Mouse (Mus musculus) heart, embryonic 10.5 days (tissue): ENCODE data around the gene Myof. TPM values are rescaled to one million over a fixed set of nuclear protein-coding genes. Genes with fewer than 3 reads are reported as not detected.

Experiments
- DNase-seq: peaks from one replicate; pipeline ENCODE4 v3.0.0-alpha.2; 2017; ENCODE audit warnings: low spot score
- H3K27ac ChIP-seq: fragments of 300-500 bp; sonication (generic); 2 replicates; pipeline ENCODE4 v1.5.1; 2016; ENCODE audit warnings: mild to moderate bottlenecking
- H3K27me3 ChIP-seq: fragments of 300-500 bp; sonication (generic); 2 replicates; pipeline ENCODE4 v1.6.1; 2016; ENCODE audit warnings: mild to moderate bottlenecking; ENCODE audit not compliant: poor library complexity, insufficient read depth, severe bottlenecking
- H3K36me3 ChIP-seq: fragments of 300-500 bp; sonication (generic); 2 replicates; pipeline ENCODE4 v1.6.1; 2016; ENCODE audit warnings: mild to moderate bottlenecking, moderate library complexity
- H3K4me1 ChIP-seq: fragments of 300-500 bp; sonication (generic); 2 replicates; pipeline ENCODE4 v1.6.1; 2016; ENCODE audit warnings: mild to moderate bottlenecking
- H3K4me3 ChIP-seq: fragments of 300-500 bp; sonication (generic); 2 replicates; pipeline ENCODE4 v1.5.1; 2016; ENCODE audit warnings: mild to moderate bottlenecking, moderate library complexity
- H3K9me3 ChIP-seq: fragments of 300-500 bp; sonication (generic); 2 replicates; pipeline ENCODE4 v1.6.1; 2016; ENCODE audit warnings: mild to moderate bottlenecking, moderate library complexity
- WGBS: fragments of 180-500 bp; shearing (Covaris S2); methylation state at CpG from one replicate; pipeline ENCODE4 v1.1.7; 2016; 5-methylcytosine and 5-hydroxymethylcytosine counted together
- polyA plus RNA-seq: library from polyadenylated mRNA; unstranded; fragments of >200 nt; fragmentation: Nextera tagmentation; extraction: Ambion mirVana; gene quantifications from 2 replicates; pipeline ENCODE4 v1.2.1, GENCODE M21; 2016

Myof gene
- polyA plus RNA-seq, 1 experiment from 2014 or later, result 4.6 TPM

GRCm38 (mm10) chr19:37988156-37988555 is 55.2 kb downstream of the Myof start:
- H3K9me3 ChIP-seq, result no peaks in the 10 kb centered on the region
- 79% methylated on average over 4 of the region's 4 CpGs for WGBS
- H3K36me3 ChIP-seq, result no peaks in the 10 kb centered on the region
- H3K4me3 ChIP-seq, result no peak overlapping the region
- no peaks in the 10 kb centered on the region for H3K27me3 ChIP-seq
- H3K27ac ChIP-seq, result no peak overlapping the region
- no peak for DNase-seq
- H3K4me1 ChIP-seq, result peaks cover 3% of the 10 kb centered on the region; the same call in 1 of the 2 replicates

GRCm38 (mm10) chr19:37985730-37986129 is 57.6 kb downstream of the Myof start:
- H3K36me3 ChIP-seq, result no peaks in the 10 kb centered on the region
- no peak for DNase-seq
- no peak overlapping the region for H3K27ac ChIP-seq
- no peak overlapping the region for H3K4me3 ChIP-seq
- WGBS, result 86% methylated on average over 16 of the region's 16 CpGs
- H3K27me3 ChIP-seq, result no peaks in the 10 kb centered on the region
- H3K9me3 ChIP-seq, result no peaks in the 10 kb centered on the region
- H3K4me1 ChIP-seq, result no peaks in the 10 kb centered on the region

GRCm38 (mm10) chr19:37975951-37976350 is 67.4 kb downstream of the Myof start:
- Histone ChIP-seq H3K4me1 (no peaks in the 10 kb centered on the region), H3K36me3 (no peaks in the 10 kb centered on the region), H3K9me3 (no peaks in the 10 kb centered on the region), H3K27ac (no peak overlapping the region), H3K27me3 (no peaks in the 10 kb centered on the region), H3K4me3 (no peak overlapping the region)
- no peak for DNase-seq
- 87% methylated on average over 5 of the region's 5 CpGs for WGBS

DNA sequence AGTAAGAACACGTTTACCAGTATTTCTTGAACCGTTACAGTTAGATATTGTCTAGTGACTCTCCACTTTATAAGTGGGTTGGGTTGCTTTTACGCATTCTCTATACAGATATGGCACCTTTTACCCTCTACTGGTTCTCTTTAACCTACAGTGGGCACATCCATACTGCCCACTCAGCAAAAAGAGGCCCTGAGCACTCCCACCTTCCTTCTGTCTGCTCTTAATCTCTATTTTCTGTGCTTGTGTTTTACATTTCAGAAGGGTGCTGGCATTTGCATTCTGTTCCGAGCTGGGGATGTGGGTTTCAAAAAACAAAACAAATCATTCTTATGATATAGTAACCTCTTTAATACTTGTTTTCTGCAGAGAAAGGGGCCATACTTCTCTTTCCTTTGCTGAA is 72.8 kb downstream of the Myof start:
- H3K27me3 ChIP-seq, result no peaks in the 10 kb centered on the region
- no peak overlapping the region for H3K27ac ChIP-seq
- H3K36me3 ChIP-seq, result no peaks in the 10 kb centered on the region
- no peak for DNase-seq
- WGBS, result 86% methylated on average over 4 of the region's 4 CpGs
- H3K9me3 ChIP-seq, result no peaks in the 10 kb centered on the region
- no peak overlapping the region for H3K4me3 ChIP-seq
- H3K4me1 ChIP-seq, result no peaks in the 10 kb centered on the region

GRCm38 (mm10) chr19:37970004-37970403 is 73.4 kb downstream of the Myof start:
- DNase-seq, result no peak
- no peaks in the 10 kb centered on the region for H3K9me3 ChIP-seq
- no peak overlapping the region for H3K4me3 ChIP-seq
- H3K4me1 ChIP-seq, result no peaks in the 10 kb centered on the region
- H3K27me3 ChIP-seq, result no peaks in the 10 kb centered on the region
- no peak overlapping the region for H3K27ac ChIP-seq
- 77% methylated on average over 5 of the region's 5 CpGs for WGBS
- H3K36me3 ChIP-seq, result no peaks in the 10 kb centered on the region

- DNase-seq, result no peak
- no peak overlapping the region for H3K4me3 ChIP-seq
- no peaks in the 10 kb centered on the region for H3K9me3 ChIP-seq
- H3K27ac ChIP-seq, result peak overlapping the region; percentile 42; the same call in 1 of the 2 replicates
- no peaks in the 10 kb centered on the region for H3K36me3 ChIP-seq
- H3K4me1 ChIP-seq, result no peaks in the 10 kb centered on the region
- H3K27me3 ChIP-seq, result no peaks in the 10 kb centered on the region
- WGBS, result 62% methylated on average over 4 of the region's 4 CpGs
These were observed 77.5 kb downstream of the Myof start for GRCm38 (mm10) chr19:37965828-37966227.

DNA sequence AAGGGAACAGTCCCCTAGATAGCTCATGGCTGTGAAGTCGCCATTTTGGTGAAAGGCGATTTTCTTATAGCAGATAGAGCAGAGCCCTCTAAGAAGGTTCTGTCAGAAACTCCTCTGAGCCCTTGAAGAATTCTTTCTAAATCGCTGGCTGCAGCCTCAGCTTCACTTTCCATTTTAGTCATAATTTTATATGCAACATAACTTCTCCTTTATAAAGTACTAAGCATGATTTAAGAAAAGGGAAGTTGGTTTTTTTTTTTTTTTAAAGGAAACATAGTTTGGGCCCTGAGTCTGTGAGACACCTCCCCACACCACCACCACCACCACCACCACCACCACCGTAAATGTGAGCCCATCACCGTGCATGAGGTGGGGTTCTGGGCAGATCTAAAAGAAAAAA is 80.0 kb downstream of the Myof start:
- 0 out of 2 replicates have a peak, but pooled peaks cover 6% of the 10 kb centered on the region for H3K27me3 ChIP-seq
- no peak overlapping the region for H3K4me3 ChIP-seq
- no peak overlapping the region for H3K27ac ChIP-seq
- DNase-seq, result no peak
- H3K4me1 ChIP-seq, result no peaks in the 10 kb centered on the region
- WGBS, result 88% methylated on average over 5 of the region's 5 CpGs
- H3K9me3 ChIP-seq, result no peaks in the 10 kb centered on the region
- no peaks in the 10 kb centered on the region for H3K36me3 ChIP-seq

DNA sequence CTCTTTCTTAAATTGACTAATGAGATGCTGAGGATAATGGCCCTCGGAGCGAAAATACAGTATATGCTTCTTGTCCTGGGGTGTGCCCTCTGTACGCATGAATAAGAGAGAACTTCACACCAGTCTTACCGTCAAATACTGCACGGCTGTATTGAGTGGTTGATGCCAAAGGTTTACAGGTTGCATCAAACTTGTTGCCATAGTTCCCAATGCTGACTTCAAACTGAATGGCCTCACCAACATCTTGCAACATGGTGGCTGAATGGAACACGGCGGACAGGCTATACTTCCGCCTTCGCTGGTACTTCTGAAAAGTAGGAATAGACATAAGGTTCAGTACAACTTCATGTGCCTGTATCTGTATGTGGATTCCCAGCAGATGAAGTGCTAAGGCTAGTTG is 82.6 kb downstream of the Myof start:
- no peaks in the 10 kb centered on the region for H3K9me3 ChIP-seq
- no peak for DNase-seq
- H3K4me1 ChIP-seq, result no peaks in the 10 kb centered on the region
- 91% methylated on average over 9 of the region's 9 CpGs for WGBS
- no peak overlapping the region for H3K27ac ChIP-seq
- no peaks in the 10 kb centered on the region for H3K36me3 ChIP-seq
- no peak overlapping the region for H3K4me3 ChIP-seq
- H3K27me3 ChIP-seq, result 0 out of 2 replicates have a peak, but pooled peaks cover 6% of the 10 kb centered on the region

- no peaks in the 10 kb centered on the region for H3K9me3 ChIP-seq
- no peak overlapping the region for H3K4me3 ChIP-seq
- no peak for DNase-seq
- 0 out of 2 replicates have a peak, but pooled peaks cover 6% of the 10 kb centered on the region for H3K27me3 ChIP-seq
- 75% methylated on average over 10 of the region's 10 CpGs for WGBS
- no peaks in the 10 kb centered on the region for H3K4me1 ChIP-seq
- H3K27ac ChIP-seq, result no peak overlapping the region
- H3K36me3 ChIP-seq, result no peaks in the 10 kb centered on the region
These were observed 83.7 kb downstream of the Myof start for GRCm38 (mm10) chr19:37959543-37960215.

DNA sequence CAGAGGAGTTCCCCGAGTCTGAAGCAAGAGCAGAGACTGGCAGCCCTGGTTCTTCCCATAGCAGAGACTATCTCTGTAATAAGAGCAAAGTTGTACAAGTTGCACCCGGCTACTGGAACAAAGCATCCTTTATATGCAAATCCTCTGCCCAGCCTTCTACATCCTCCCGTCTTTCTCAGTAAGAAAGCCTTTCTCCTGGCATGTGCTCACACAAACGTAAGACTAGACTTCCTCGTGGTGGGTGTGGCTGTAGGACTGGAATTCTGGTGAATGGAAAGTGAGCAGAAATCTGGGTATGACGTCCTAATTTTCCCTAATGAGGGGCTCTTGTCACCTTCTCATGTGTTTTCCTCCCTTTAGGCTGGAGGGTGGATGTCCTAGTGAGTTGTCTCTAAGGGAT is 84.3 kb downstream of the Myof start:
- DNase-seq, result no peak
- Histone ChIP-seq H3K27me3 (0 out of 2 replicates have a peak, but pooled peaks cover 6% of the 10 kb centered on the region), H3K4me3 (no peak overlapping the region), H3K27ac (no peak overlapping the region), H3K36me3 (no peaks in the 10 kb centered on the region), H3K9me3 (no peaks in the 10 kb centered on the region), H3K4me1 (no peaks in the 10 kb centered on the region)
- WGBS, result 58% methylated on average over 6 of the region's 6 CpGs

GRCm38 (mm10) chr19:37957256-37957655 is 86.1 kb downstream of the Myof start:
- H3K4me3 ChIP-seq, result no peak overlapping the region
- 71% methylated on average over 7 of the region's 7 CpGs for WGBS
- DNase-seq, result peak; percentile 9
- H3K36me3 ChIP-seq, result no peaks in the 10 kb centered on the region
- no peak overlapping the region for H3K27ac ChIP-seq
- no peaks in the 10 kb centered on the region for H3K4me1 ChIP-seq
- H3K27me3 ChIP-seq, result 0 out of 2 replicates have a peak, but pooled peaks cover 6% of the 10 kb centered on the region
- no peaks in the 10 kb centered on the region for H3K9me3 ChIP-seq

- Histone ChIP-seq H3K36me3 (no peaks in the 10 kb centered on the region), H3K4me1 (no peaks in the 10 kb centered on the region), H3K4me3 (no peak overlapping the region), H3K27me3 (0 out of 2 replicates have a peak, but pooled peaks cover 6% of the 10 kb centered on the region), H3K27ac (no peak overlapping the region), H3K9me3 (no peaks in the 10 kb centered on the region)
- WGBS, result 78% methylated on average over 3 of the region's 3 CpGs
- DNase-seq, result no peak
These were observed 87.4 kb downstream of the Myof start for GRCm38 (mm10) chr19:37956006-37956405.

DNA sequence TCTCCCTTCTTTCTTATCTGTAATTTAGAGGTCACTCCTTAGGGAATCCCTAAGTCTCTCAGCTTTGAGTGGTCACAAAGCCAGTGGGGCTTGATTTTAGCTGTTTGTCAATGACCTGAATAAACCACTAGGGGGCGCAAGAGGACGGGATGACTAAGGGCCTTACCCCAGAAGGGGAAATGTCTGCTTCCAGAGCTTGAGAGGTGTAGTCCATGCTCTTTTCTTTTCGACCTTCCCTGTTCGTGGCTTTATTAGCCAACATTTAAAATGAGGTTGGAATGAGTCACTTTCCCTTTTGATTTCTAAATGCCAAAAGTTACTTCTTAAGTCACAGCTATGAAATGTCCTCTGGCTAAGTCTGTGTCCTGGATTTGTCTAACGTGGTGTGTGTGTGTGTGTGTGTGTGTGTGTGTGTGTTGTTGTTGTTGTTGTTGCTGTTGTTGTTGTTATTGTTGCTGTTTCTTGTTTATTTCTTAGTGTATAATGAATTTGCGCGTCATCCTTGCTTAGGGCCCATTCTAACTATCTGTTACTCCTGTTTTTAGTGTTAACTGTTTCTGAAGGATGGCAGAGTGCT is 87.9 kb downstream of the Myof start:
- H3K27ac ChIP-seq, result no peak overlapping the region
- no peaks in the 10 kb centered on the region for H3K9me3 ChIP-seq
- WGBS, result 38% methylated on average over 7 of the region's 7 CpGs
- H3K4me3 ChIP-seq, result no peak overlapping the region
- no peaks in the 10 kb centered on the region for H3K36me3 ChIP-seq
- peak; percentile 75 for DNase-seq
- H3K4me1 ChIP-seq, result no peaks in the 10 kb centered on the region
- 0 out of 2 replicates have a peak, but pooled peaks cover 6% of the 10 kb centered on the region for H3K27me3 ChIP-seq
